Mouse (Mus musculus): ENCODE data around the gene Nuf2. TPM values are rescaled to one million over a fixed set of nuclear protein-coding genes. Genes with fewer than 3 reads are reported as not detected.

Gene Nuf2
- 92.2 and 100 TPM in 2 replicates for polyA plus RNA-seq (2014; fragmentation: Nextera tagmentation; extraction: Ambion mirVana)

GRCm38 (mm10) chr1:169530876-169531701 is at the start of gene Nuf2:
TSS of gene Nuf2 (minus strand) at chr1:169531464.
- H3K36me3 ChIP-seq (replicated peaks; ENCODE audit: control insufficient read depth, insufficient read depth, low read depth, low read length), result no peaks in the 10 kb centered on the region
- ATAC-seq (replicated peaks; ENCODE audit: insufficient number of reproducible peaks, low FRiP score, low TSS enrichment, low read depth) (peak; percentile 96), DNase-seq (ENCODE audit: low spot score) (peak; percentile 98)
- 0 out of 2 replicates have a peak within 1 kb of the TSS, but pooled peaks have one; percentile 20 for H3K27ac ChIP-seq (replicated peaks; ENCODE audit: low read depth, low read length)
- WGBS, result under 1% methylated on average over 39 of the region's 39 CpGs
- peak within 1 kb of the TSS; percentile 49 for H3K4me2 ChIP-seq (ENCODE audit: low read depth, low read length)
- H3K4me1 ChIP-seq (ENCODE audit: control insufficient read depth, insufficient read depth, low read length), result no peaks in the 10 kb centered on the region
- H3K27me3 ChIP-seq (ENCODE audit: control insufficient read depth, insufficient read depth, low read length), result no peaks in the 10 kb centered on the region
- peak within 1 kb of the TSS; percentile 76 for H3K9ac ChIP-seq (replicated peaks; ENCODE audit: low read length)
- H3K9me3 ChIP-seq (replicated peaks; ENCODE audit: control insufficient read depth, low read length), result no peaks in the 10 kb centered on the region
- H3K4me3 ChIP-seq (ENCODE audit: low read depth, low read length), result peak within 1 kb of the TSS; percentile 63

GRCm38 (mm10) chr1:169579572-169579971 is 48.3 kb upstream of the Nuf2 start:
- Histone ChIP-seq H3K36me3 (replicated peaks; ENCODE audit: control insufficient read depth, insufficient read depth, low read depth, low read length) (no peaks in the 10 kb centered on the region), H3K9ac (replicated peaks; ENCODE audit: low read length) (no peak overlapping the region), H3K4me2 (ENCODE audit: low read depth, low read length) (no peak overlapping the region), H3K27me3 (ENCODE audit: control insufficient read depth, insufficient read depth, low read length) (no peaks in the 10 kb centered on the region), H3K27ac (replicated peaks; ENCODE audit: low read depth, low read length) (no peak overlapping the region), H3K9me3 (replicated peaks; ENCODE audit: control insufficient read depth, low read length) (no peaks in the 10 kb centered on the region), H3K4me3 (ENCODE audit: low read depth, low read length) (no peak overlapping the region), H3K4me1 (ENCODE audit: control insufficient read depth, insufficient read depth, low read length) (no peaks in the 10 kb centered on the region)
- no peak for ATAC-seq (replicated peaks; ENCODE audit: insufficient number of reproducible peaks, low FRiP score, low TSS enrichment, low read depth)
- DNase-seq (ENCODE audit: low spot score), result no peak
- 66% methylated on average over 3 of the region's 3 CpGs for WGBS

DNA sequence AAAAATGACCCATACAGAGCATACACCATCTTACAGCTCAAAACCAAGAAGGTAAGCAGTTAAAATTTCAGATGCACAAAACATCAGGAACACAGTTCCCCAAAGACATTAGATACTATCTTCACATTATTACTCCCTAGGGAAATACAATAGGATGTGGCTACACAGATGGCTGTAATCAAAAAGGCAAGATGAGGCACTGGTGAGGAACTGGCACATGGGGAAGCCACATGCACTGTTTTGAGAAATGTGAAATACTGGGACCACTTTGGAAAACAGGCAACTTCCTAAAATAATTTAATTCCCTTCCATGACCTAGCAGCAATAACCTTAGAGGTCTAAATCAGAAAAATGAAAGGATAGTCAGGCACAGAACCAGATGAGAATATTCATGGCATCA is 42.9 kb upstream of the Nuf2 start:
- Histone ChIP-seq H3K27me3 (ENCODE audit: control insufficient read depth, insufficient read depth, low read length) (no peaks in the 10 kb centered on the region), H3K4me3 (ENCODE audit: low read depth, low read length) (no peak overlapping the region), H3K9me3 (replicated peaks; ENCODE audit: control insufficient read depth, low read length) (no peaks in the 10 kb centered on the region), H3K36me3 (replicated peaks; ENCODE audit: control insufficient read depth, insufficient read depth, low read depth, low read length) (no peaks in the 10 kb centered on the region), H3K4me1 (ENCODE audit: control insufficient read depth, insufficient read depth, low read length) (no peaks in the 10 kb centered on the region), H3K27ac (replicated peaks; ENCODE audit: low read depth, low read length) (no peak overlapping the region), H3K9ac (replicated peaks; ENCODE audit: low read length) (no peak overlapping the region), H3K4me2 (ENCODE audit: low read depth, low read length) (no peak overlapping the region)
- DNase-seq (ENCODE audit: low spot score) (no peak), ATAC-seq (replicated peaks; ENCODE audit: insufficient number of reproducible peaks, low FRiP score, low TSS enrichment, low read depth) (no peak)

DNA sequence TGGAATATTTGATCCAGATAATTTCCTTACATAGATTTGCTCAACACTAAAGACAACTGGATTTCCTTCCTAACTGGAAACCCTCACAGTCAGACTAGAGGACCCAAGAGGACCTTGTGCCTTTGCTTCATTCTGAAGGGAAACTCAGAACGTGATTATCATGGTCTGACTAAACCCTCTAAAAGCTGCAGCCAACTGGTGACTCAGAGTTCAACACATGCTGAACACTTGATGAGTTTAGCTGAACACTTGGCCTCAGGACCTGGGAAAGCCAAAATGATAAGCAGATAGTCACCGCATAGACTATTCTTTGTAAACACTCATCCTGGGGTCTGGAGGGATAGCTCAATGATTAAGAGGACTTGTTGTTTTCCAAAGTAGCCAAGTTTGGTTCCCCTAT is 24.4 kb upstream of the Nuf2 start:
- no peak for DNase-seq (ENCODE audit: low spot score)
- no peak overlapping the region for H3K4me2 ChIP-seq (ENCODE audit: low read depth, low read length)
- H3K36me3 ChIP-seq (replicated peaks; ENCODE audit: control insufficient read depth, insufficient read depth, low read depth, low read length), result no peaks in the 10 kb centered on the region
- ATAC-seq (replicated peaks; ENCODE audit: insufficient number of reproducible peaks, low FRiP score, low TSS enrichment, low read depth), result no peak
- no peaks in the 10 kb centered on the region for H3K27me3 ChIP-seq (ENCODE audit: control insufficient read depth, insufficient read depth, low read length)
- H3K4me3 ChIP-seq (ENCODE audit: low read depth, low read length), result no peak overlapping the region
- H3K9ac ChIP-seq (replicated peaks; ENCODE audit: low read length), result no peak overlapping the region
- H3K9me3 ChIP-seq (replicated peaks; ENCODE audit: control insufficient read depth, low read length), result no peaks in the 10 kb centered on the region
- H3K4me1 ChIP-seq (ENCODE audit: control insufficient read depth, insufficient read depth, low read length), result no peaks in the 10 kb centered on the region
- no peak overlapping the region for H3K27ac ChIP-seq (replicated peaks; ENCODE audit: low read depth, low read length)
- 92% methylated on average over 2 of the region's 2 CpGs for WGBS

DNA sequence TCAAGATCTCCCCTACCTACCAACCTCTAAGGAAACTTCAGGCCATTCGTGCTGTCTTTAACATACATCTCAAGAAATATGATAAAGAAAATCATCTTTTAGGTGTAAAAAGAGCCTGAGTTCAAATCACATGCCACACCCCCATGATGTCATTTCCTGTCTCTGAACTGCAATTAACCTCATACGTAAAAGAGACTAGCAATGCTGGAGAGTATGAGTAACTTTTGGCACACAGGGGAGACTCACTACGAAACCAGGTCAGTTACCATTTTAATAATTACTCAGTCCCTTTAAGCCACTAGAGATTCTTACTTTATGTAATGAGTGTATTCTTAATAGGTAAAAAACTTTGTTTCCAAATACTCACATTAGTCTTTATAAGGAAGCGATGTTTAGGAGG is 23.8 kb upstream of the Nuf2 start:
- Histone ChIP-seq H3K36me3 (replicated peaks; ENCODE audit: control insufficient read depth, insufficient read depth, low read depth, low read length) (no peaks in the 10 kb centered on the region), H3K27me3 (ENCODE audit: control insufficient read depth, insufficient read depth, low read length) (no peaks in the 10 kb centered on the region), H3K9ac (replicated peaks; ENCODE audit: low read length) (no peak overlapping the region), H3K9me3 (replicated peaks; ENCODE audit: control insufficient read depth, low read length) (no peaks in the 10 kb centered on the region), H3K4me1 (ENCODE audit: control insufficient read depth, insufficient read depth, low read length) (no peaks in the 10 kb centered on the region), H3K4me3 (ENCODE audit: low read depth, low read length) (no peak overlapping the region), H3K4me2 (ENCODE audit: low read depth, low read length) (no peak overlapping the region), H3K27ac (replicated peaks; ENCODE audit: low read depth, low read length) (no peak overlapping the region)
- DNase-seq (ENCODE audit: low spot score), result no peak
- ATAC-seq (replicated peaks; ENCODE audit: insufficient number of reproducible peaks, low FRiP score, low TSS enrichment, low read depth), result no peak
- WGBS, result 82% methylated on average over 4 of the region's 4 CpGs

- Histone ChIP-seq H3K27me3 (ENCODE audit: control insufficient read depth, insufficient read depth, low read length) (no peaks in the 10 kb centered on the region), H3K36me3 (replicated peaks; ENCODE audit: control insufficient read depth, insufficient read depth, low read depth, low read length) (no peaks in the 10 kb centered on the region), H3K4me3 (ENCODE audit: low read depth, low read length) (no peak overlapping the region), H3K9me3 (replicated peaks; ENCODE audit: control insufficient read depth, low read length) (no peaks in the 10 kb centered on the region), H3K4me1 (ENCODE audit: control insufficient read depth, insufficient read depth, low read length) (no peaks in the 10 kb centered on the region), H3K27ac (replicated peaks; ENCODE audit: low read depth, low read length) (no peak overlapping the region), H3K4me2 (ENCODE audit: low read depth, low read length) (no peak overlapping the region), H3K9ac (replicated peaks; ENCODE audit: low read length) (no peak overlapping the region)
- ATAC-seq (replicated peaks; ENCODE audit: insufficient number of reproducible peaks, low FRiP score, low TSS enrichment, low read depth) (no peak), DNase-seq (ENCODE audit: low spot score) (no peak)
- 81% methylated on average over 7 of the region's 7 CpGs for WGBS
Observed at GRCm38 (mm10) chr1:169553446-169553845, 22.2 kb upstream of the Nuf2 start.

- ATAC-seq (replicated peaks; ENCODE audit: insufficient number of reproducible peaks, low FRiP score, low TSS enrichment, low read depth), result no peak
Observed at GRCm38 (mm10) chr1:169540415-169540814, 9.2 kb upstream of the Nuf2 start.

DNA sequence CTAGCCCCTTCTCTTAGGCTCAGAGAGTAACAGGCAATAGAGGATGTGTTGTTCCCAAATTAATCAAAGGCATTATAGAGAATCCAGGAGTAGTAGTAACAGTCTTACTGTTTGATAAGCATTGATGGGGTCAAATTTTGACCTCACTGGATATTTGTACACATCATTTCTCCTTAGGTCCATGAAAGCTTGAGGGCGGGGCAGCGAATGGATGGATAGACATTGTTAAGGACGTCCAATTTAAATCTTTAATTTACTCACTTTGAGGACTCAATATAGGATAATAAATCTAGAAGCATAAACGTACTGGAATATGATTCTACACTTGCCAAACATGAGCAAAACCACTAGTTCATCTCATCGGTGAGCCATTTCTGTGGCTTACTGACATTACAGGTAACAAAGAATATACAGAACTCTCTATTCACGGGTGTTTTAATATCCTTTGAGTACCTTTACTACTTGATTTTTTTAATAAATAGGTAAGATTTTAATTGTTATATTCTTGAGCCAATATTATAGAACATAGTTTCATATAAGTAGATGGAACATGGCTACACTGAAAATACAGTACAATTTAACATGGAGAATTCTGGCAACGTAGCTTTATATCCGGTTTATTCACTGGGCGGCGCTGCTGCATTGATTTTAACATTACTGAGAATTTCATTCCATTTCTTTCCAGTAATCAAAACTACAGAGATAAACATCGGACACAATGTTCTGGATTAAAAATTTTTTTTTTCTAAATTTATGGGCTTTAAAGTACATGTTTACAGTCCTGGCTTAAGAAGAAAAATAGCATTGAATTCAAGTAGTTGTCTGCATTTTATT is 655 bp upstream of the Nuf2 start:
- Histone ChIP-seq H3K36me3 (replicated peaks; ENCODE audit: control insufficient read depth, insufficient read depth, low read depth, low read length) (no peaks in the 10 kb centered on the region), H3K9ac (replicated peaks; ENCODE audit: low read length) (peak overlapping the region; percentile 62), H3K4me1 (ENCODE audit: control insufficient read depth, insufficient read depth, low read length) (no peaks in the 10 kb centered on the region), H3K27me3 (ENCODE audit: control insufficient read depth, insufficient read depth, low read length) (no peaks in the 10 kb centered on the region), H3K4me3 (ENCODE audit: low read depth, low read length) (peak overlapping the region; percentile 63), H3K27ac (replicated peaks; ENCODE audit: low read depth, low read length) (0 out of 2 replicates have a peak overlapping the region, but pooled peaks have one; percentile 20), H3K4me2 (ENCODE audit: low read depth, low read length) (peak overlapping the region; percentile 49), H3K9me3 (replicated peaks; ENCODE audit: control insufficient read depth, low read length) (no peaks in the 10 kb centered on the region)
- WGBS, result 14% methylated on average over 11 of the region's 11 CpGs
- peak; percentile 74 for DNase-seq (ENCODE audit: low spot score)
- ATAC-seq (replicated peaks; ENCODE audit: insufficient number of reproducible peaks, low FRiP score, low TSS enrichment, low read depth), result no peak; the same call in 1 of the 2 replicates

More at GRCm38 (mm10) chr1:169540415-169540814, 9.2 kb upstream of the Nuf2 start:
- Histone ChIP-seq H3K4me1 (ENCODE audit: control insufficient read depth, insufficient read depth, low read length) (no peaks in the 10 kb centered on the region), H3K9me3 (replicated peaks; ENCODE audit: control insufficient read depth, low read length) (no peaks in the 10 kb centered on the region), H3K9ac (replicated peaks; ENCODE audit: low read length) (no peak overlapping the region), H3K27me3 (ENCODE audit: control insufficient read depth, insufficient read depth, low read length) (no peaks in the 10 kb centered on the region), H3K36me3 (replicated peaks; ENCODE audit: control insufficient read depth, insufficient read depth, low read depth, low read length) (no peaks in the 10 kb centered on the region), H3K27ac (replicated peaks; ENCODE audit: low read depth, low read length) (no peak overlapping the region), H3K4me2 (ENCODE audit: low read depth, low read length) (no peak overlapping the region), H3K4me3 (ENCODE audit: low read depth, low read length) (no peak overlapping the region)
- WGBS, result 88% methylated on average over 6 of the region's 6 CpGs
- no peak for DNase-seq (ENCODE audit: low spot score)
